Mouse (Mus musculus) limb, embryonic 11.5 days (tissue): ENCODE results near the gene Prim2. TPM values are rescaled to one million over a fixed set of nuclear protein-coding genes. Genes with fewer than 3 reads are reported as not detected.

Experiments used
- ATAC-seq: fragments of 200-750 bp; cut with Nextera tagmentation; 2 replicates; pipeline ENCODE4 v1.8.0; 2017; ENCODE audit warnings: low read depth; ENCODE audit not compliant: insufficient number of reproducible peaks, low FRiP score, low TSS enrichment
- DNase-seq: peaks from one replicate; pipeline ENCODE4 v3.0.0-alpha.2; 2015; ENCODE audit warnings: low spot score
- H3K27ac ChIP-seq: fragments of 300-500 bp; sonication (generic); replicated peaks from 2 replicates; pipeline ENCODE4 v1.5.1; 2014; ENCODE audit warnings: low read depth, mild to moderate bottlenecking, low read length
- H3K27me3 ChIP-seq: fragments of 300-500 bp; sonication (generic); 2 replicates; pipeline ENCODE4 v1.6.1; 2014; ENCODE audit warnings: mild to moderate bottlenecking, low read length, mixed read lengths; ENCODE audit not compliant: control insufficient read depth, insufficient read depth
- H3K36me3 ChIP-seq: fragments of 300-500 bp; sonication (generic); 2 replicates; pipeline ENCODE4 v1.6.1; 2014; ENCODE audit warnings: mild to moderate bottlenecking, low read length, moderate library complexity, mixed read lengths; ENCODE audit not compliant: control insufficient read depth, insufficient read depth
- H3K4me1 ChIP-seq: fragments of 300-500 bp; sonication (generic); 2 replicates; pipeline ENCODE4 v1.6.1; 2014; ENCODE audit warnings: low read length, mixed read lengths; ENCODE audit not compliant: control insufficient read depth, insufficient read depth
- H3K4me2 ChIP-seq: fragments of 300-500 bp; sonication (generic); 2 replicates; pipeline ENCODE4 v1.6.1; 2014; ENCODE audit warnings: low read depth, mild to moderate bottlenecking, moderate library complexity; ENCODE audit not compliant: severe bottlenecking
- H3K4me3 ChIP-seq: fragments of 300-500 bp; sonication (generic); 2 replicates; pipeline ENCODE4 v1.5.1; 2014; ENCODE audit warnings: low read depth, low read length
- H3K9ac ChIP-seq: fragments of 300-500 bp; sonication (generic); 2 replicates; pipeline ENCODE4 v1.6.1; 2014; ENCODE audit warnings: mild to moderate bottlenecking, low read length
- H3K9me3 ChIP-seq: fragments of 300-500 bp; sonication (generic); 2 replicates; pipeline ENCODE4 v1.6.1; 2016; ENCODE audit warnings: low read length; ENCODE audit not compliant: control insufficient read depth
- WGBS: fragments of 180-500 bp; shearing (Covaris S2); extraction: QIAGEN DNeasy Blood & Tissue Kit; methylation state at CpG from one replicate; pipeline ENCODE4 v1.1.7; 2014; 5-methylcytosine and 5-hydroxymethylcytosine counted together
- polyA plus RNA-seq: library from polyadenylated mRNA; unstranded; fragments of >200 nt; fragmentation: Nextera tagmentation; extraction: Ambion mirVana; gene quantifications from 2 replicates; pipeline ENCODE4 v1.2.1, GENCODE M21; 2014

Gene Prim2
- polyA plus RNA-seq, 1 experiment from 2014 or later: 50.5 TPM

DNA sequence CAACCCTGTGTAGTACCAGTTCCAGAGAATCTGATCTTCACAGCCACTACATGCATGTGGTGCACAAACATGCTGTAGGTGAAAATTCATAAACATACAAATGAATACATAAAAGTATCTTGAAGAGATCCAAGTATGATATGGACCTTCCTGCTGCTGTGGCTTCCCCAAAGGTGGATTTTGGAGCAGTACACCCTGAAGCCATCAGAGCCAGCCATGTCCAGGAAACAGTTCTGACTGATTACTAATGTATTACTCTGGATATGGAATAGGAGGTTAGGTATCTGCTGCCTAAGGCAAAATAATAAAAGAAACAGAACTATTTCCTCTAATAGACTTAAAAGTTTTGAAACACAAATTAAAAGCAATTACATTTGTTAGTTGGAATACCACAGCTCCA lies 131.6 kb downstream of the Prim2 start:
- no peak overlapping the region for H3K9ac ChIP-seq
- no peaks in the 10 kb centered on the region for H3K4me1 ChIP-seq
- ATAC-seq (no peak), DNase-seq (no peak)
- no peaks in the 10 kb centered on the region for H3K27me3 ChIP-seq
- H3K27ac ChIP-seq: no peak overlapping the region
- H3K4me2 ChIP-seq: no peak overlapping the region
- H3K36me3 ChIP-seq: peaks cover 2% of the 10 kb centered on the region; the same call in 1 of the 2 replicates
- no peaks in the 10 kb centered on the region for H3K9me3 ChIP-seq
- no peak overlapping the region for H3K4me3 ChIP-seq

DNA sequence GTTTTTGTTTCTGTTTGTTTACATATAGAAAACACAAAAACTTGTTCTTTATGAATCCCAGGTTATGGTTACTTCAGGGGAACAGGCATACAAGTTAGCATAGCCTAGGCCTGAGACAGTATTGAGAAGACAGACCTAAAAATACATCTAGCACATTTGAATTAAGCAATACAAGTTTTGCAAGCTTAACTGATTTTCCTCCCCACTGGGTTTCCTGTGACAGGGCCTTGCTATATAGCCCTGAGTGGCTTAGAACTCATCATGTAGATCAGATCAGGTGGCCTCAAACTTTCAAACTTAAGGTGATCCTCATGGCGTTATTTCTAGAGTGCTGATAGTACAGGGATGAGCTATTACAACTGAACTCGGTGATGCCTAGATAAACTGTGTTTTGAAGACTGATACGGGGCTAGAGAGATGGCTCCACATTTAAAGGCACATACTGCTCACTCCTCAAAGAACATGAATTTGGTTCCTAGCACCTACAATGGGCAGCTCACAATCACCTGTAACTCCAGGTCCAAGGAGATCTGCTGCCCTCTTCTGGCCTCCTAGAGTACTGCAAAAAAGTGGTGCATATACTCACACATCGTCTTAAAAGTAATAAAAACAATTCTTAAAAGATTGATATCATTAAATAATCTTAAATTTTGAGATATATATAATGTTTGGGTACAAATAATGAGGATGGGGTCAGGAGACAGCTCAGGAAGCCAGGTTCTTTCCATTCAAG lies 133.2 kb downstream of the Prim2 start:
- no peak overlapping the region for H3K9ac ChIP-seq
- peaks cover 2% of the 10 kb centered on the region; the same call in 1 of the 2 replicates for H3K36me3 ChIP-seq
- WGBS: 98% methylated on average over 4 of the region's 4 CpGs
- ATAC-seq: no peak
- H3K4me2 ChIP-seq: no peak overlapping the region
- no peak for DNase-seq
- H3K4me1 ChIP-seq: no peaks in the 10 kb centered on the region
- no peak overlapping the region for H3K27ac ChIP-seq
- no peak overlapping the region for H3K4me3 ChIP-seq
- no peaks in the 10 kb centered on the region for H3K27me3 ChIP-seq
- no peaks in the 10 kb centered on the region for H3K9me3 ChIP-seq

DNA sequence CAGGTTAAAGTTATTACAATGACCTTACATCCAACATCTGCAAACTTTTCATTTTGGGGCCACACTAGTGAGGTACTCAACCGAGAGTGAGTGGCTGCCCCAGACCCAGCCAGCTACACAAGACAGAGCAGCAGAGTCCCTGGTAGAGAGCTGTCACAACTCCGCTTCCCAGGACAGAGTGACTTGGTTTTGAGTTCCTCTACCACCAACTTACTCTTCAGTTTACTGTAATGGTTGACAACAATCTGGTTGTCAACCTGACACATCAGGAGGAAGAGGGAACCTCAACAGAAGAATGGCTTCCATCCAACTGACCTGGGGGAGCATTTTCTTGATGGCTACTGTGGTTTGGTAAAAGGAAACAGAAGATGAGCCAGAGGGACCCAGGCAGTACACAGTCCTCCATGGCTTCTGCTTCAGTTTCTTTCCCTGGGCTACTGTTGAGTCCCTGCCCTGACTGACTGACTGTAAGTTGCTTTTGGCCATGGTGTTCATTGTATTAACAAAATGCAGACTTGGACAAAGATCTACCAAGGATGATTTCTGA lies 134.4 kb downstream of the Prim2 start:
- Histone ChIP-seq H3K27ac (no peak overlapping the region), H3K36me3 (peaks cover 2% of the 10 kb centered on the region; the same call in 1 of the 2 replicates), H3K4me3 (no peak overlapping the region), H3K27me3 (no peaks in the 10 kb centered on the region), H3K9ac (no peak overlapping the region), H3K9me3 (no peaks in the 10 kb centered on the region), H3K4me2 (no peak overlapping the region), H3K4me1 (no peaks in the 10 kb centered on the region)
- DNase-seq (no peak), ATAC-seq (no peak)
- 74% methylated on average over 2 of the region's 2 CpGs for WGBS

DNA sequence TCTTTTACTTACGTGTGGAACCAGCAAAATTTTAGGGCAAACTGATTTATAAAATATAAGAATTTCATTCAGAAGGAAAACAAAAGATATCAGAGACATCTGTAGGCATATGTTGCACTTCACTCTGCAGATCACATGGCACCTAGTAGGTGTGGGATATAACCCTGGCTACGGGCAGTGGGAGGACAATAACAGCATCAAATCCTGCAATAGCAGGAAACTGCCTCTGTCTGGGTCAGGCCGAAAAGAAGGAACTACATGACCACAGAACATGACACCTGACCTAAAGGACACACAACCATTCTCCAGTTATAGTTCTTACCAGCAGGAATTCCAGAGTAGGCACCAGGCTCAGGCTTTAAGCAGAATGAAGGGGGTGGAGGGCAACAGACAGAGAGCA lies 137.7 kb downstream of the Prim2 start:
- WGBS: 83% methylated on average over 3 of the region's 3 CpGs
- Histone ChIP-seq H3K9ac (no peak overlapping the region), H3K9me3 (no peaks in the 10 kb centered on the region), H3K4me2 (no peak overlapping the region), H3K27me3 (no peaks in the 10 kb centered on the region), H3K4me1 (no peaks in the 10 kb centered on the region), H3K4me3 (no peak overlapping the region), H3K27ac (no peak overlapping the region), H3K36me3 (0 out of 2 replicates have a peak, but pooled peaks cover 2% of the 10 kb centered on the region)
- ATAC-seq (no peak), DNase-seq (no peak)

DNA sequence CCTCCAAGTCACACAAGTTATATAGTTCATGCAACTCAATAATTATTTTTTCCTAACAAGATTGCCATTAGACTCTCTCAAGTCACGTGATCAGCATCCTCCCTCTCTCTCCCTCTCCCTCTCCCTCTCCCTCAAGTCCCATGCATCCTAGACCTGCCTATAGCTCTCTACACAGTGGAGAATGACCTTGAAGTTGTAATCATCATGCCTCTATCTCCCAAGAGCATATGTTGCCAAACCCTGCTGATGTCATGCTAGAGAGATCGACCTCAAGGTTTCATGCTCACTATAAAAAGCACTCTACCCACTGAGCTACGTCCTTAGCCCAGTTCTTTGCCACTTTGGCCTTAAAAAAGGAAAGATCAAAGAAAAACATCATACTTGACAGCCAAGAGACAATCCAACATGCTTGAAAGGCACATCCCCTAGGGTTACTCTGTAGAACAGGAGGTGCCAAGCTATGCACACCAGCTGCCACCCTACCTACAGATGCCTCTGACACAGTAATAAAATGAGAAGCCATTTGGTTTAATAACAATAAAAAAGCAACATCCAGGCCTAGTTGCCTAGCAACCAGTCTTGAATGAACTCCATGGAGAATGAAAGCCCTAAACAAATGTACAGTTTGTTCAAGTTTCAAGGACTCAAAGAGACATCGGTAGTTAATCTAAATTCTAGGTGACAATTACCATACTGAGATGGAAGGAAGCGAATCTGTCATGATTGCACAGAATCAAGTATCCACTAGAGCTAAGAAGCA lies 138.3 kb downstream of the Prim2 start:
- Histone ChIP-seq H3K27ac (no peak overlapping the region), H3K9ac (no peak overlapping the region), H3K9me3 (no peaks in the 10 kb centered on the region), H3K4me2 (no peak overlapping the region), H3K4me1 (no peaks in the 10 kb centered on the region), H3K27me3 (no peaks in the 10 kb centered on the region), H3K4me3 (no peak overlapping the region), H3K36me3 (no peaks in the 10 kb centered on the region)
- ATAC-seq (no peak), DNase-seq (no peak)
- 88% methylated on average over 5 of the region's 5 CpGs for WGBS

DNA sequence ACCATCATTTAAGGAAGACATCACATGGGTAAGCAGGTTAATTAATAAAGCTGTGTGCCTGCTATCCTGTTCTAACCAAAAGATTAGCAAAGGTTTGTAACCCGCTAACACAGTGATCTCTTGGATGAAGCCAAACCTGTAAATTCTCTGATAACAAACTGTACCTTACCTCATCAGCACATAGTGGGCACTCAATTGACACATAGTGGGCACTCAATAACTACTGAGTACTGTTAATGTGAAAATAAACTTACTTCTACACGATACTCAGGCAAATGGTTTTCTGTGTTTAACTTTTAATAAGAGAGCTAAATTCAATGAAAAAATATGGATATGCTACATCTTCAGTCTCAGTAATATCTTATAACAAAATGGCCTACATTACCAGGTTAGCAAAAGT lies 139.1 kb downstream of the Prim2 start:
- no peaks in the 10 kb centered on the region for H3K36me3 ChIP-seq
- H3K27me3 ChIP-seq: no peaks in the 10 kb centered on the region
- no peak overlapping the region for H3K9ac ChIP-seq
- DNase-seq (no peak), ATAC-seq (no peak)
- no peak overlapping the region for H3K27ac ChIP-seq
- no peaks in the 10 kb centered on the region for H3K9me3 ChIP-seq
- no peaks in the 10 kb centered on the region for H3K4me1 ChIP-seq
- no peak overlapping the region for H3K4me3 ChIP-seq
- H3K4me2 ChIP-seq: no peak overlapping the region
- WGBS: 90% methylated on average over 2 of the region's 2 CpGs

- no peak overlapping the region for H3K4me3 ChIP-seq
- DNase-seq (no peak), ATAC-seq (no peak)
- no peak overlapping the region for H3K27ac ChIP-seq
- H3K9me3 ChIP-seq: no peaks in the 10 kb centered on the region
- H3K4me2 ChIP-seq: no peak overlapping the region
- no peaks in the 10 kb centered on the region for H3K4me1 ChIP-seq
- no peaks in the 10 kb centered on the region for H3K27me3 ChIP-seq
- H3K36me3 ChIP-seq: no peaks in the 10 kb centered on the region
- WGBS: 87% methylated on average over 8 of the region's 8 CpGs
- no peak overlapping the region for H3K9ac ChIP-seq
These were observed 139.9 kb downstream of the Prim2 start for GRCm38 (mm10) chr1:33529543-33530232.

DNA sequence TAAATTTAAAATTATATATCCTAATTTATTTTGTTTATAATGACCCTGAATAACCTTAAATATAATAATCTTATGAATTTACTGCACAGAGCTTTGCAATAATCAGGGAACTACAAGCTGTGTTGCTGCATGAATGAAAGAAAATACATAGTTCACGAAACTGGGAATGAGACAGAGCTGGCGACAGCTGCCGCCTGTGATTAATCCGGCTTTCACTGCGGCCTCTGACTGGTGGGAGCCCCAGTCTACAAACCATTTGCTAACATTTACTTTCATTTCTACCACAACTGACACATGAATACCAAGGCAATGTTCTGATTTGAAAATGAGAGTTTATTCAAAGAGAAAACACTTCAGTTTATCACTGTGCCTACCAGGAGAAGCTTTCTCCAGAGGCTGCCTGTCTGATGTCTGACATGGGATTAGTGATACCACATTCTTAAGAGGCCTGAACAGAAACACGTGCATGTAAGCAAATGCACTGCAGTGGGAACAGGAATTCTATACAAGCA lies 142.2 kb downstream of the Prim2 start:
- Histone ChIP-seq H3K36me3 (no peaks in the 10 kb centered on the region), H3K9me3 (no peaks in the 10 kb centered on the region), H3K4me1 (no peaks in the 10 kb centered on the region), H3K27me3 (no peaks in the 10 kb centered on the region), H3K4me3 (no peak overlapping the region), H3K27ac (no peak overlapping the region), H3K9ac (no peak overlapping the region), H3K4me2 (no peak overlapping the region)
- no peak for ATAC-seq
- WGBS: 82% methylated on average over 6 of the region's 6 CpGs
- DNase-seq: no peak
